Mouse (Mus musculus) liver, embryonic 15.5 days (tissue): Measurements from ENCODE around the gene Specc1l. TPM values are rescaled to one million over a fixed set of nuclear protein-coding genes. Genes with fewer than 3 reads are reported as not detected.

Experiments used
- ATAC-seq: fragments of 200-750 bp; cut with Nextera tagmentation; 2 replicates; pipeline ENCODE4 v1.8.0; 2017; ENCODE audit warnings: moderate number of reproducible peaks, mild to moderate bottlenecking, moderate library complexity; ENCODE audit not compliant: insufficient read depth
- H3K27ac ChIP-seq: fragments of 300-500 bp; sonication (generic); replicated peaks from 2 replicates; pipeline ENCODE4 v1.5.1; 2015; ENCODE audit warnings: mild to moderate bottlenecking, inconsistent platforms
- H3K27me3 ChIP-seq: fragments of 300-500 bp; sonication (generic); 2 replicates; pipeline ENCODE4 v1.6.1; 2015; ENCODE audit warnings: mild to moderate bottlenecking, inconsistent platforms
- H3K36me3 ChIP-seq: fragments of 300-500 bp; sonication (generic); replicated peaks from 2 replicates; pipeline ENCODE4 v1.6.1; 2015; ENCODE audit warnings: moderate library complexity, mild to moderate bottlenecking, inconsistent platforms
- H3K4me1 ChIP-seq: fragments of 300-500 bp; sonication (generic); replicated peaks from 2 replicates; pipeline ENCODE4 v1.6.1; 2015; ENCODE audit warnings: inconsistent platforms
- H3K4me2 ChIP-seq: fragments of 300-500 bp; sonication (generic); 2 replicates; pipeline ENCODE4 v1.6.1; 2015; ENCODE audit warnings: moderate library complexity, mild to moderate bottlenecking, inconsistent platforms
- H3K4me3 ChIP-seq: fragments of 300-500 bp; sonication (generic); replicated peaks from 2 replicates; pipeline ENCODE4 v1.5.1; 2015; ENCODE audit warnings: mild to moderate bottlenecking, inconsistent platforms
- H3K9ac ChIP-seq: fragments of 300-500 bp; sonication (generic); 2 replicates; pipeline ENCODE4 v1.6.1; 2015; ENCODE audit warnings: moderate library complexity, mild to moderate bottlenecking, inconsistent platforms
- H3K9me3 ChIP-seq: fragments of 300-500 bp; sonication (generic); replicated peaks from 2 replicates; pipeline ENCODE4 v1.6.1; 2016; ENCODE audit warnings: inconsistent platforms
- WGBS: fragments of 180-500 bp; shearing (Covaris S2); methylation state at CpG from one replicate; pipeline ENCODE4 v1.1.7; 2015; ENCODE audit warnings: mixed read lengths; ENCODE audit not compliant: insufficient replicate concordance; 5-methylcytosine and 5-hydroxymethylcytosine counted together
- polyA plus RNA-seq: library from polyadenylated mRNA; unstranded; fragments of >200 nt; fragmentation: Nextera tagmentation; extraction: Ambion mirVana; gene quantifications from 2 replicates; pipeline ENCODE4 v1.2.1, GENCODE M21; 2015

Gene Specc1l
- polyA plus RNA-seq, 1 experiment from 2014 or later = 5.0 TPM

DNA sequence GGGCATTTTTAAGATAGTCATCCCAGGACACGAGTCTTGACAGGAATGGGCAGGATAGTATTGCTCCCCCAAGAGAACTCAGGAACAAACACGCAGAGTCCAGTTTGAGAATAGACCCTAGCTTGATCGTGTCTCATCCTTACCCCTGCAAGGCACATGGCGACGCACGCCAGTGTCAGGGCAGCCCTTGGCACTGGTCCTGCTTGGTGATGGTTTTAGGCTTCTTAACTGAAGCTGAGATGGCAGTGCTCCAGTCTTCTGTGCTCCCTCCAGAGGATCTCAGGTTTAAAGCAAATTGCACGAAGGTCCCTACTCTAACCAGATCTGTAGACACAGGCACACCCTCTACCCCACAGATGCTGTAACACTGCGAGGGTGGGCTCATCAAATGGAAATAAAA lies 103.9 kb downstream of the Specc1l start:
- H3K27ac ChIP-seq = no peak overlapping the region
- H3K4me3 ChIP-seq = no peak overlapping the region
- H3K4me2 ChIP-seq = no peak overlapping the region
- WGBS = 65% methylated on average over 8 of the region's 8 CpGs
- peaks cover 3% of the 10 kb centered on the region; the same call in 1 of the 2 replicates for H3K36me3 ChIP-seq
- H3K27me3 ChIP-seq = peaks cover 44% of the 10 kb centered on the region
- H3K9ac ChIP-seq = no peak overlapping the region
- no peak for ATAC-seq
- no peaks in the 10 kb centered on the region for H3K9me3 ChIP-seq
- peaks cover 40% of the 10 kb centered on the region for H3K4me1 ChIP-seq

DNA sequence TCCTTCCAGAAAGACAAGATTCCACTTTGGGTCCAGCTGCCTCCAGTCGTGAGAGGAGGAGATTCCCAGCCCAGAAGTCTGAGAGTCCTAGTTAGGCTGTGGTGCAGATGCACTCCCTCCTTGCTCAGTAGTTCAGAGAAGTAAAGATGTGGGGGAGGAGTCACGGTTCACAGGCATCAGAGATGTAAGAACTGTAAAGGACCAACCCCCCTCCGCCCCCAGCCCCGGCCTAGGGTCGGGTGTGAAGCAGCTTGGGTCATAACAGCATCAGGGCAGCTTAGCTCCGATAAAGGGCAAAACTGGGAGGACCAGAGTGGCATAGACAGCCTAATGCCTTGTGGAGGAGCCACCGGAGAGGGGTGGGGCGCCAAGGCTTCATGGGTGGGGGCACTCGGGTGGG lies 104.6 kb downstream of the Specc1l start:
- 12% methylated on average over 9 of the region's 9 CpGs for WGBS
- peak overlapping the region; percentile 70 for H3K4me2 ChIP-seq
- H3K9ac ChIP-seq = no peak overlapping the region
- ATAC-seq = no peak
- 0 out of 2 replicates have a peak overlapping the region, but pooled peaks have one; percentile 29 for H3K27ac ChIP-seq
- H3K4me1 ChIP-seq = peaks cover 40% of the 10 kb centered on the region
- no peaks in the 10 kb centered on the region for H3K36me3 ChIP-seq
- no peaks in the 10 kb centered on the region for H3K9me3 ChIP-seq
- peak overlapping the region; percentile 55 for H3K4me3 ChIP-seq
- peaks cover 44% of the 10 kb centered on the region for H3K27me3 ChIP-seq

DNA sequence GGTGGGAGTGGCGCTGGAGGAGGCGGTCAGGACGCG lies 104.8 kb downstream of the Specc1l start, which contains the start of gene Adora2a:
Gene Adora2a (plus strand): TSS at position 6 of the 36 bp plus-strand sequence.
- Histone ChIP-seq H3K9ac (peak within 1 kb of the TSS; percentile 37; the same call in 1 of the 2 replicates), H3K4me2 (peak within 1 kb of the TSS; percentile 70), H3K27ac (0 out of 2 replicates have a peak within 1 kb of the TSS, but pooled peaks have one; percentile 29), H3K4me1 (peaks cover 40% of the 10 kb centered on the region), H3K4me3 (peak within 1 kb of the TSS; percentile 55), H3K36me3 (no peaks in the 10 kb centered on the region), H3K27me3 (peaks cover 44% of the 10 kb centered on the region), H3K9me3 (no peaks in the 10 kb centered on the region)
- 0% methylated on average over 4 of the region's 4 CpGs for WGBS
- no peak for ATAC-seq

DNA sequence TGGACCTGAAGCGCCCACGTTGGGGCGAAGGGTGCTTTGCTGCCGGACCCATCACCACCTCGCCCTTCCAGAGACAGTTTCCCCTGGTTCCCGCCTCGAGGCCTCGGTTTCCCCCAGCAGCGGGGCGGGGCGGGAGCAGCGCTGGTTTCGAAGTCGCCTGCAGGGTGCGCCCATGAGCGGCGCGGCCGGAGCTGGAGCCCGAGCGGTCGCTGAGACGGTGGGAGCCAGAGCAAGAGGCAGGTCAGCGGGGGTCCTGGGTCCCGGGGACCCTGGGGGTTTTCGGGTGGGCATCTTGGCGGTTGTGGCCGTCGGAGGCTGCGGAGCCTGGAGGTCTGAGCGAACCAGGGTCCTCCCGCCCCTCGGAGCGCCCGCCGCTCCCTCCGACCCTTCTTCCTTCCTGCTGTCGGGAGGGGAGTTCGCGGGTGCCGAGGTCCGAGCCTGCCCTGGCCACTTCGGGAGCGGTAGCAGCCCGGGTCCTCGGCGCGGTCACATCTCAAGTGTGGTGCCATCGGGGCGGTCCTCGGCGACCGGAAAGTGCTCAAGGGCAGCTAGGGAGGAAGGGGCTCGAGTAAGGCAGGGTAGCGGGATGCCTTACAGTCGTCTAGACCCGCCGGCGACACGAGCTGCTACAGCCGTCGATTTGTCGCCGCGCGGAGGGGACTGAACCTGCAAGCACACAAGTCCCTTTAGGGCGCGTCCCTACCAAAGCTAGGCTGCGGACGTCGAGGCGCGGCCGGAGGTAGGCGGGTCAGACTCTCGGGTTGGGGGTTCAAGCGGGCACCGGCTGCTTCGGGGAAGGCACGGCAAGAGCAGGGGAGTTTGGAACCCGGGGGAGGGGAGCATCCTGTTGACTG lies 105.3 kb downstream of the Specc1l start:
- Histone ChIP-seq H3K9ac (peak overlapping the region; percentile 37; the same call in 1 of the 2 replicates), H3K36me3 (no peaks in the 10 kb centered on the region), H3K4me1 (peaks cover 40% of the 10 kb centered on the region), H3K9me3 (no peaks in the 10 kb centered on the region), H3K4me3 (peak overlapping the region; percentile 55), H3K27ac (0 out of 2 replicates have a peak overlapping the region, but pooled peaks have one; percentile 29), H3K27me3 (peaks cover 44% of the 10 kb centered on the region), H3K4me2 (peak overlapping the region; percentile 70)
- ATAC-seq = peak; percentile 60
- under 1% methylated on average over 81 of the region's 81 CpGs for WGBS

DNA sequence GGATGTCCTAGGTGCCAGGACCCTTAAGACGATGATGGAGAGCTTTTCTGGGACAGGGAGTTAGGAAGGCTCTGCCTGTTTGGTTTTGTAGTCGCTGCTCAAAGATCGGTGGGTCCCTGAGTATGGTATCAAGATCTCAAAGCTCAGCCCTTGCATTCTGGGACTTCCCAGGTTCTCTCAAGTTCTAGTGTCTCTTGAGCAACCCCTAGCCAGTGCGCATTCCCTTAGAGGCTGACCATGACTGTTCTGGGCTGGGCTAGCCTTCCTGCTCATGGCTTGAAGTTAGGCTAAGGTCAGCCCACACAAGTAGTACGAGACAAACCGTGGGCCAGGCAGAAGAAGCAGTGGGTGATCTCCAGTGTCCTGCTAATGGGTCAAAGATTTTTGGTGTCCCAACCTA lies 106.3 kb downstream of the Specc1l start:
- Histone ChIP-seq H3K4me2 (peak overlapping the region; percentile 70), H3K36me3 (no peaks in the 10 kb centered on the region), H3K4me1 (peaks cover 34% of the 10 kb centered on the region), H3K27me3 (peaks cover 44% of the 10 kb centered on the region), H3K9me3 (no peaks in the 10 kb centered on the region), H3K27ac (no peak overlapping the region), H3K9ac (no peak overlapping the region), H3K4me3 (peak overlapping the region; percentile 55; the same call in 1 of the 2 replicates)
- ATAC-seq = no peak
- 60% methylated on average over 6 of the region's 6 CpGs for WGBS

DNA sequence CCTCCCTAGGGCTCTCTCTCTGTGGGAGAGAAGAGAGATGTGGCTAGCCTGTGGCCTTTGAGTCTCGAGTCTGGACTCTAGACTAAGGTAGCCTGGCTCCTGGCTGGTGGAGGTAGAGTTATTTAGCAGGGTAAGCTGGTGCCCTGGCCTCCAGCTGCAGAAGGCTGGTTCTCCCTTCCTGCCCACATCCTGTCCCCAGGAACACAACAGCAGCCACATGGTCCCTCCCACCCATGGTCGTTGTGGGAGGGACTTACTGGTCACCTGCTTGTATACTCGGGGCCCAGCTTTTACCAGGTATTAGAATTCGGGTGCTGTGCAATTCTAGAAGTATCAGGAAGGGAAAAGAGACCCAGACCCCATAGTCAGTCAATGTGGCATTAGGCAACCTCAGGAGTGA lies 108.4 kb downstream of the Specc1l start:
- Histone ChIP-seq H3K27ac (no peak overlapping the region), H3K4me1 (peaks cover 18% of the 10 kb centered on the region; the same call in 1 of the 2 replicates), H3K27me3 (peaks cover 44% of the 10 kb centered on the region), H3K4me3 (no peak overlapping the region), H3K9me3 (no peaks in the 10 kb centered on the region), H3K36me3 (no peaks in the 10 kb centered on the region), H3K4me2 (no peak overlapping the region), H3K9ac (no peak overlapping the region)
- no peak for ATAC-seq
- 16% methylated on average over 4 of the region's 4 CpGs for WGBS

DNA sequence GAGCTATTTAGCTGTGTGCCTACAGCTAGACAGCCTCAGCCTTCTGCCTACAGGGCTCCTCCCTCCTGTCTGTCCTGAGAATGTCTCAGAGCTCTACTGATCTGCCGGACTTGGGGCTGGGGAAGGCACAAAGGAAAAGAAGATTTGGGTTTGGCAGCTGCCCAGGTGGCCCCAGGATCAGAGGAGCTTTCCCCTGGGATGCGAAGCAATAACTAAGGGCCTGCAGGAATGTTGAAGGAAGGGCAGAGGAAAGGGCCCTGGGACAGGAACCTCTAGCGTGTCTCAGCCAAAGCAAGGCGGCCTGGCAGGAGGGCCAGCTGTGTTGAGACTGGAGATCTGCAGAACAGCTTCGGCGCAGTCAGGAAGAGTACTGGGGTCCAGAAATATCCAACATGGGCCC lies 111.1 kb downstream of the Specc1l start:
- no peaks in the 10 kb centered on the region for H3K9me3 ChIP-seq
- ATAC-seq = no peak
- H3K4me3 ChIP-seq = no peak overlapping the region
- H3K27me3 ChIP-seq = peaks cover 20% of the 10 kb centered on the region
- H3K4me1 ChIP-seq = peaks cover 15% of the 10 kb centered on the region; the same call in 1 of the 2 replicates
- H3K27ac ChIP-seq = no peak overlapping the region
- H3K9ac ChIP-seq = no peak overlapping the region
- H3K36me3 ChIP-seq = no peaks in the 10 kb centered on the region
- WGBS = 71% methylated on average over 6 of the region's 6 CpGs
- no peak overlapping the region for H3K4me2 ChIP-seq

DNA sequence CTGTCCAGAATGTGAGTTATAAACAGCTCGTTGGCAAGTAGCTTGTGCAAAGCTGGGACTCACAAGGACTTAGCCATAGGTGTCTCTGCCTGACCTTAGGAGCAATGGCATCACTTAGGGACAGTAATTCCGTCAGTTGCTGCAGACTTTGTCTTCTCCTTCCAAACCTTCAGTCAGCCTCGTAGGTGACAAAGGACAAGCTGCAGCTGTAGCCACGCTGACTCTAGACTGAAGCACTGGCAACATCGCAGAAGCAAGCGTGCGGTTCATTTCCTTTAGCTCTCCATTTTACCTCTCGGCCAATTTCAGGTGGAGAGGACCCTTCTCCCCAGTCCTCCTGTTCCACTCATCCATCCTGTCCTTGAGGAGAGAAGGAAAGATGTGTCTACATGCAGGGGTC lies 112.1 kb downstream of the Specc1l start:
- Histone ChIP-seq H3K27me3 (peaks cover 9% of the 10 kb centered on the region), H3K36me3 (no peaks in the 10 kb centered on the region), H3K4me3 (no peak overlapping the region), H3K27ac (no peak overlapping the region), H3K9ac (no peak overlapping the region), H3K4me2 (no peak overlapping the region), H3K4me1 (peaks cover 16% of the 10 kb centered on the region; the same call in 1 of the 2 replicates), H3K9me3 (no peaks in the 10 kb centered on the region)
- ATAC-seq = no peak
- WGBS = 48% methylated on average over 8 of the region's 8 CpGs

DNA sequence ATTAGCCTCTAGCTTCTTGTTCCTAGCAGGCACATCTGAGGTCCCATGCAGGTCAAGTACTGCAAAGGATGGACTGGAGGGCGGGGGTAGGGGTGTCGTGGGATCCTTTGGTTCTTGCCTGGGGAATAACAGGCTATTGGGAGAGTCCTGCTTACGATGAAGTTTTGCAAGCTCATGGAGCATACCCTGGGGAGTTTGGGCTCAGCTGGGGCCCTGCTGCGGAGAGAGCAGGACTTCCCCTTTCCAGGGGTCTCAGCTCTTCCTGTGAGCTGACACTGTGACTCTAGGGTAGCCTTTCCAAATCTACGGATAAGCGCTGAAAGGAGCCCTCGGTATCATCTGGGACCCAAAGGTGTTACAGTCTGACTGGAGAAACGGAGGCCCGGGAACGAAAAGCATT lies 112.5 kb downstream of the Specc1l start:
- no peak overlapping the region for H3K4me3 ChIP-seq
- WGBS = 44% methylated on average over 10 of the region's 10 CpGs
- peaks cover 16% of the 10 kb centered on the region; the same call in 1 of the 2 replicates for H3K4me1 ChIP-seq
- no peak overlapping the region for H3K9ac ChIP-seq
- ATAC-seq = no peak
- H3K27ac ChIP-seq = no peak overlapping the region
- no peaks in the 10 kb centered on the region for H3K36me3 ChIP-seq
- H3K27me3 ChIP-seq = peaks cover 5% of the 10 kb centered on the region
- H3K4me2 ChIP-seq = no peak overlapping the region
- H3K9me3 ChIP-seq = no peaks in the 10 kb centered on the region

DNA sequence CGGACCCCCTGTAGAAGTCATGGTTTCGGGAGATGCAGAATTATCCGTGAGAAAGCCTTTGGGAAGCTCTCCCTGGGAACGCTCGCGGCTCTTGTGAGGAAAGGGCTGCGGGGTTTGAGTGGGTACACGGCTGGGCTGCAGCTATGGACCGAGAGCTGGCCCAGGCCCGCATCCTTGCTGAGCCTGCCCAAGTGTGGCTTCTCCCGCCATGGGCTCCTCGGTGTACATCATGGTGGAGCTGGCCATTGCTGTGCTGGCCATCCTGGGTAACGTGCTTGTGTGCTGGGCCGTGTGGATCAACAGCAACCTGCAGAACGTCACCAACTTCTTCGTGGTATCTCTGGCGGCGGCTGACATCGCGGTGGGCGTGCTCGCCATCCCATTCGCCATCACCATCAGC lies 113.9 kb downstream of the Specc1l start:
- no peak overlapping the region for H3K27ac ChIP-seq
- no peak overlapping the region for H3K4me3 ChIP-seq
- no peaks in the 10 kb centered on the region for H3K36me3 ChIP-seq
- 81% methylated on average over 23 of the region's 23 CpGs for WGBS
- H3K9ac ChIP-seq = no peak overlapping the region
- ATAC-seq = no peak
- H3K4me2 ChIP-seq = no peak overlapping the region
- no peaks in the 10 kb centered on the region for H3K27me3 ChIP-seq
- no peaks in the 10 kb centered on the region for H3K9me3 ChIP-seq
- H3K4me1 ChIP-seq = peaks cover 16% of the 10 kb centered on the region; the same call in 1 of the 2 replicates

DNA sequence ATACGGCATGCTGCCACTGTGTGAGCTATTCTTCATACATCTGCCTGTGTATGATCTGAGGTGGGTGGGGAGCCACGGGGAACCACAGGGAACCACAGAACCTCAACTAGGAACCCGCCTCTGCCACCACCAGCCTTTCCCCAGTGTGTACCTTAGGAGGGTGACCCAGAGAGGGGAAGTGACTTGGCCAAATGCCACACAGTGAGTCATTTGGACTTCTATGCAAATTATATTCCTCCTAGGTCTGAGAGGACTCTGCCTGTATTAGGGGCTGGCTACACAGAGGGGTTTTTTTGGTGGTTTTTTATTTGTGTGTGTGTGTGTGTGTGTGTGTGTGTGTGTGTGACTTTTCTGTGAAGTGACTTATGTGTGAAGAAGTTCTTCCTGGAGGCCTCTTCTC lies 114.7 kb downstream of the Specc1l start:
- Histone ChIP-seq H3K4me3 (no peak overlapping the region), H3K9me3 (no peaks in the 10 kb centered on the region), H3K36me3 (no peaks in the 10 kb centered on the region), H3K27ac (no peak overlapping the region), H3K9ac (no peak overlapping the region), H3K4me2 (no peak overlapping the region; the same call in 1 of the 2 replicates), H3K27me3 (no peaks in the 10 kb centered on the region), H3K4me1 (peaks cover 16% of the 10 kb centered on the region; the same call in 1 of the 2 replicates)
- WGBS = 19% methylated on average over 3 of the region's 3 CpGs
- 0 out of 2 replicates have a peak, but pooled peaks have one; percentile 46 for ATAC-seq
